Mouse (Mus musculus): Measurements from ENCODE around the gene Wnt3a. TPM values are rescaled to one million over a fixed set of nuclear protein-coding genes. Genes with fewer than 3 reads are reported as not detected.
A peak's percentile ranks its signal among the peaks of the same experiment; 100 is the strongest.

Wnt3a gene
- polyA plus RNA-seq, 1 experiment, result 1.1 TPM

DNA sequence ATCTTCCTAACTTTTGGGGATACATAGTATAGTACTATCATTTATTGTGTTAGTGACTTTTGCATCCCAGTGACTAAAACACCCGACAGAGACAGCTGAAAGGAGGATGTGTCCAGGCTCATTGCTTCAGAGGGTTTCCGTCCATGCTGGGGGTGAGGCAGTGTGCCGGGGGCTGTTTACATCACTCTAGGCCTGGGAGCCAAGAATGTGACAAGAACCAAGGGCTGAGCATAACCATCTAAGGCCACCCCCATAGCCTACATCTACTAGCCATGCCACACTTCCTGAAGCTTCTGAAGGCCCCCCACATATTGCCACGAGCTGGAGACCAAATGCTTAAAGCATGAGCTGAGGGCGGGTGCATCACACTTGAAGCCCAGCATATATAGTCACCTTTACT, 34.2 kb upstream of the Wnt3a start:
- no peak for DNase-seq (ENCODE audit: low read depth)
- no peak for TF ChIP-seq POLR2A (IDR thresholded peaks at IDR 0.05; ENCODE audit: borderline replicate concordance, extremely low read depth, insufficient read depth, insufficient read length, poor library complexity, severe bottlenecking)
- no peak for TF ChIP-seq CTCF (IDR thresholded peaks at IDR 0.05; ENCODE audit: borderline replicate concordance, extremely low read depth, insufficient read depth, insufficient read length)

DNA sequence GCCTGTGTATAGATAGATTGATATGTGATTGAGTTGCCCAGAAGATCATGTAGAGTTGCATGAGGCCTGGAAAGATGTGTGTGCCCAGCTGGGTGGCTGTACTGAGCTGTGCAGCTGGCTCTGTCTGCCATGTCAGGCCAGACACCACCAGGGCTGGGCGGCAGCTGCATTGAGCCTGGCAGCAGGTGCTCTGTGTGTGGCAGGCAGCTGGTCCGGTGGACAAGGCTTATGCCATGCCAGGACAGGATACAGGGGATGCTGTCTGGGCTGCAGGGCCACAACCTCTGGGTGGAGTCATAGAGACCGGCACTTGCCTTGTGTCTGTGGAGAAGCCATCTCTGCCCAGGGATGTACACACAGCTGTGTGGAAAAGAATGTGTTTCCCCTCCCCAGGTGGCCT, 32.4 kb upstream of the Wnt3a start:
- TF ChIP-seq POLR2A (IDR thresholded peaks at IDR 0.05; ENCODE audit: borderline replicate concordance, extremely low read depth, insufficient read depth, insufficient read length, poor library complexity, severe bottlenecking), result no peak

DNA sequence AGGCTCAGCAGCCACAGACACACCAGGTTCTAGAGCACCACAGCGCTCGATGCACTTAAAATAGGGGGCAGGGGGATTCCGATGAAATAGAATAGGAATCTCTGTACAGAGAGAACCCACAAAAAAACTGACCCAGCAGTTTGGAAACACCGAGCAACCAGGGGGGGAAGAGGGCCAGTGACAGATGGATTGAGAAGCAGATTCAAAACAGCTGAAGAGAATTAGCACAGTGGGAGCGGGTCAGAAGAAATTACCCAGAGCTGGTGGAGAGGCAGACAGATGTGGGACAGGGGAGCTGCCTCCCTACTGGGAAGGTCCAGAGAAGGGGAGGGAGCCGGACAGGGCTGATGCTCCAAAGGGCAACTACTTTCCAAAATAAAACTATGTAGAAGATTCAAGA, 26.0 kb upstream of the Wnt3a start:
- TF ChIP-seq CTCF (IDR thresholded peaks at IDR 0.05; ENCODE audit: borderline replicate concordance, extremely low read depth, insufficient read depth, insufficient read length) (no peak), POLR2A (IDR thresholded peaks at IDR 0.05; ENCODE audit: borderline replicate concordance, extremely low read depth, insufficient read depth, insufficient read length, poor library complexity, severe bottlenecking) (no peak)

More for the DNA sequence above, 32.4 kb upstream of the Wnt3a start:
- no peak for DNase-seq (ENCODE audit: low read depth)

DNA sequence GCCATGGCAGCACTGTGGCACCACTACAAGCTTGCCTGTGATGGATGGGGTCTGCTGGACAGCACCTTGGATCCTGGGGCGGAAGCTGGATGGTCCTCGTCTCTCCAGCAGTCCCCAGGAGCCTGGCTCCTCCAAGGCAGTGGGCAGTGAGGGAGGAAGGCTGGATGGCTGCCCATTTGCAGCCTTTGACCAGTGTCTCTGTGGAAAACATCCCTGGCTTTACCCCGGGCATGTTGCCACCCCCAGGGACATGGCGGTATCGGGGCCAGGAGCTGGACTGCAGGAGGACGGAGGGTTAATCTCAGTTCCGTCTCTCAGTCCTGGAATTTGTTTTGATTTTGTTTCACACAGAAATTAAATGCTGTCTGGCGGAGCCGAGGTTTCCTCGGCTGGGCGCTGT, 23.4 kb upstream of the Wnt3a start:
- no peak for DNase-seq (ENCODE audit: low read depth)
- TF ChIP-seq POLR2A (IDR thresholded peaks at IDR 0.05; ENCODE audit: borderline replicate concordance, extremely low read depth, insufficient read depth, insufficient read length, poor library complexity, severe bottlenecking) (no peak), CTCF (IDR thresholded peaks at IDR 0.05; ENCODE audit: borderline replicate concordance, extremely low read depth, insufficient read depth, insufficient read length) (no peak)

More for the DNA sequence above, 26.0 kb upstream of the Wnt3a start:
- DNase-seq (ENCODE audit: low read depth), result no peak

DNA sequence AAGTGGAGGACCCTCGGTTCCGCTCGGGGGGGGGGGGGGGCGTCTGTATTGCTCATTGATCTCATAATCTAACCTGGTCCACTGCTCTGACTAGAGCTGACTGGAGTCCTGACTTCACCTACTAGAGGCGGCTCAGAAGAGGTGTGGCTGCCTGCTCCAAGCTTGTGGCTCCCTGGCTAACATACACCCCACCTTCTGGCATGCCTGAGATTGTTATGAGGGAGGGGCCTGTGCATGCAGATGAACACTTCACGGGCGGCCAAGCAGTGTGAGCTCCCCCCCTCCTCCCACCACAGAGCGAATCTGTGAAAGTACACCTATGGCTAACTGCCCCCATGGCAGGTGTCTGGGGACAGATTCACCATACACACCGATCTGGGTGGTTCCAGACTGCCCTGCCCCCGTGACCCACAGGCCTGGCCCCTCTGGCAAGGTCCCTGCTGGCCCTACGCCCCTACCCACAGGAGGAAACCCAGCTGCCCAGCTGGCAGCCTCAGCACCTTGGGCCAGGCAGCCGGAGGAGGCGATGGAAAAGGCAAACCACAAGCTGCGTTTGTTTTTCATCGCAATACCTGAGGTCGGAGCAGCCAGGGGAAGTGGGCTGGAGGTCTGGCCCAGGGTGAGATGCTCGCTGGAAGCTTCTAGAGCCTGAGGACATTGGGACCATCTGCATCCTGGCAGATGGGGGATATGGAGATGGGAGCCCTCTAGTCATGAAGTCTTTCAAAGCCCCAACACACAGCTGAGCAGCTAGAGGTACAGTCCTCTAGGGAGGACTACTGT, 22.7 kb upstream of the Wnt3a start:
- no peak for DNase-seq (ENCODE audit: low read depth)
- TF ChIP-seq CTCF (IDR thresholded peaks at IDR 0.05; ENCODE audit: borderline replicate concordance, extremely low read depth, insufficient read depth, insufficient read length), result no peak
- TF ChIP-seq POLR2A (IDR thresholded peaks at IDR 0.05; ENCODE audit: borderline replicate concordance, extremely low read depth, insufficient read depth, insufficient read length, poor library complexity, severe bottlenecking), result no peak

DNA sequence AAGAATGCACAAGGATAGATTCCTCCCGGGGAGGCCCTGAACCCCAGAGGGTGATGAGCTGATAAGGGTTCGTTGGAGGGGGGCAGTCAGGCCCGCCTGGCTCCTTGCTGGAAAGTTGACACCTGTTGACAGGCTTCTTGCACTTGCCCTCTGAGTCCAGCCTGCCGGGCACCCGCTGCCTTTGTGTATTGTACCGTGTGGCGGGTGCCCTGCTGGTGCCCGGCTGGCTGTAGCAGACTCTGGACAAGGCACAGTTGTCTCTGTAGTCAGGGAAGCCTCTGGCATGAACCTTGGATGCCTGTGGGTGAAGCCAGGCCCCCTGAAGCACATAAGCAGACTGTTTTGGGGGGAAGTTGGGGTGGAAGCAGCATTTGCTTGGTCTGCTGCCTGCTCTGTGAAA, 21.9 kb upstream of the Wnt3a start:
- no peak for TF ChIP-seq POLR2A (IDR thresholded peaks at IDR 0.05; ENCODE audit: borderline replicate concordance, extremely low read depth, insufficient read depth, insufficient read length, poor library complexity, severe bottlenecking)
- no peak for TF ChIP-seq CTCF (IDR thresholded peaks at IDR 0.05; ENCODE audit: borderline replicate concordance, extremely low read depth, insufficient read depth, insufficient read length)
- no peak for DNase-seq (ENCODE audit: low read depth)

DNA sequence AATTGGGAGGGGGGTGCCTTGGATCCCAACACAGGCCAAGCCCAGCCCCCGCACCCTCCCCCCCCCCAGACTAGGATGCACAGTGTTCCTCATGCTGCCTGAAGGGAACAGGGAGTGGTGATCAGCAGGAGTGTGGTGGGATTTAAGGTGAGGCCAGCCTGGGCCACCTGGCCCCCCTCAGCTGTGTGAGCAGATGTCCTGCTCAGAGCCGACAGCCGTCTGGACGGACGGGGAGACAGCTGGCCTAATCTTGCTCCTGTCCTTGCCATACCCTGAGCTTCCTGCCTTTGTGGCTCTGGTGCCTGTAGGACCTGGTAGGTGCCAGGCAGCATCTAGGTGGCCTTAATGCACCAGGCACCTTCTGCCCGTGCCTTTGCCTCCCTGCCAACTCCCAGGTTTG, 21.5 kb upstream of the Wnt3a start:
- no peak for TF ChIP-seq POLR2A (IDR thresholded peaks at IDR 0.05; ENCODE audit: borderline replicate concordance, extremely low read depth, insufficient read depth, insufficient read length, poor library complexity, severe bottlenecking)
- TF ChIP-seq CTCF (IDR thresholded peaks at IDR 0.05; ENCODE audit: borderline replicate concordance, extremely low read depth, insufficient read depth, insufficient read length), result no peak
- no peak for DNase-seq (ENCODE audit: low read depth)

DNA sequence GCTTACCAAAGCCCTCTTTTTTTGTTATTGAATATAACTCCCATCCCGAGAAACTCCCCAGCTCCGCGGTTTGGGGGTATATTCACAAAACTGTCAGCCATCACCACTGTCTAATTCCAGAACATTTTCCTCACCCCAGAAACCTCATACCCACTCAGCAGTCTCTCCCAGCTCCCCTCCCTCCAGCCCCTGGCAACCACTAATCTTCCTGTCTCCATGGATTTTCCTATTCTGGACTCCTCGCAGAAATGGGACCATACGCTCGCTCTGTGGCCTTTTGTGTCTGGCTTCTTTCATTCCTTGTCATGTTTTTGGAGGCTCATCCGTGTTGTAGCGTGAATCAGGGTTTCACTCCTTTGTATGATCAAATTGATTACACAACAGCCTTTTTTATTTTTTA, 19.4 kb upstream of the Wnt3a start:
- peak; percentile 72 for DNase-seq (ENCODE audit: low read depth)
- TF ChIP-seq POLR2A (IDR thresholded peaks at IDR 0.05; ENCODE audit: borderline replicate concordance, extremely low read depth, insufficient read depth, insufficient read length, poor library complexity, severe bottlenecking), result no peak

DNA sequence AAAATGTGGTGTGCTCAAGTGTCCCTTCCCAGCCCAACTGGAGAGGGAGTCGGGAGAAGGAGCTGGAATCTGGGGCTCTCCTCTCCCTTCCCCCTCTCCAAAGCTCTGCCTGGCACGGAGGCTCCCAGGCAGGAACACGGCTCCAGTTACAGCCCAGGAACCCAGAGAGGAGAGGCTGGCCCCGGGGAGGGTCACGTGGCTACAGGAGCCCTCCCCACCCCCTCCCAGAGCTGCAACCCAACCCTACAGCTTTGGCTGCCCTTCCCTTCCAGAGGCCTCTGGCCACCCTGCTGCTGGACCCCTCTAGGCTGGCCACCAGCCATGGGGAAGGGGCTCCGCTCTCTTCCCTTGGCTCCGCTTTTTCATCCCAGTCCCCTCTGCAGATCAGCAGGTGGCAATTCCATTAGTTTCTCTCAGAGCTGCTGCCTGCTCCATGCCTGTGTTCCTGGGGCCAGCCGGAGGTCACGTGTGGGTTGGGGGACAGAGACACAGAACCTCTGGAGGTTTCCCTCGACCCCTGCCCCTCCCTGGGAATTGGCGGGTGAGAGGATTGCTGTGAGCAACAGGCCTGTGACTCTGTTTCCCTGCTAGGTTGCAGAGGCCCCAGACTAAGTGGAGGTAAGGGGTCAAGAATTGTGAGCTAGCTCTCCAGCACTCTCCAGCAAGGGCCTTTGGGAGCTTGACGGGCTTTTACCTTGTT, 18.7 kb upstream of the Wnt3a start:
- TF ChIP-seq POLR2A (IDR thresholded peaks at IDR 0.05; ENCODE audit: borderline replicate concordance, extremely low read depth, insufficient read depth, insufficient read length, poor library complexity, severe bottlenecking), result no peak
- TF ChIP-seq CTCF (IDR thresholded peaks at IDR 0.05; ENCODE audit: borderline replicate concordance, extremely low read depth, insufficient read depth, insufficient read length), result no peak
- DNase-seq (ENCODE audit: low read depth), result peak; percentile 61

DNA sequence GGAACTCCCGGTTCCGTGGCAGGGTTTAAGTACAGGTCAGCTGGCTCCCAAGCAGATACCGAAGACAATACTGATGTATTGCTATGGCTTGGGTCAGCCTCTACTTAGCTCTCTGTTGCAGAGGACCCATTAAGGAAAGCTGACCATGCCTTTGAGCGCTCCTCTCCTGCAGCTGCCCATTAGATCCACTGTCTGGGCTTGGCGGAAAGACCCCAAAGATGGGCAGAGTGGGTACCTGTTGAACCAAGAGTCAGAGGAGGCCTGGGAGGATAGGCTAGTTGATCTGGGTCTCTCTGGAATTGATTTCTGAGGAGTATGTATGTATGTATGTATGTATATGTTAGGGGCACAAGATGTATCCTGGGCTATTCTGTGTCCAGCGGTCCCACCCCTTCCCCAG, 18.1 kb upstream of the Wnt3a start:
- no peak for DNase-seq (ENCODE audit: low read depth)
- TF ChIP-seq POLR2A (IDR thresholded peaks at IDR 0.05; ENCODE audit: borderline replicate concordance, extremely low read depth, insufficient read depth, insufficient read length, poor library complexity, severe bottlenecking), result no peak
- no peak for TF ChIP-seq CTCF (IDR thresholded peaks at IDR 0.05; ENCODE audit: borderline replicate concordance, extremely low read depth, insufficient read depth, insufficient read length)

DNA sequence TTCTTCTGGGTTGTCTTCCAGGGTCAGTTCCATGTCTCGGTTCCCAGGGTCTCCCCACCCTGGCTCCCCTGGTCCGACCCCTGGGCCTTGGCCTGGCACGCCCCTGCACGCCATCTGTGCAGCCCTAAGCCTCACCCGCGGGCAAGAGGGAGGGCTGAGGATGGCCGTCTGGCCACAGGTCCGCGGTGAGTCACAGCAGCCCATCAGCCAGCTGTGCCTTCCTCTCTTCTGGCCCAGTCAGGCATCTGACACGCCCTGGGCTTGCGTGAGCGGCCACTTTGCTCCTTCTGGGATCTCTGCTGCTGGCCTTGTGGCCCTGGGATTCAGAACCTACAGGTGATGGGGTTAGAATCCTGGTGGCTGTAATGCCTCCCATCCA, 17.6 kb upstream of the Wnt3a start:
- TF ChIP-seq CTCF (IDR thresholded peaks at IDR 0.05; ENCODE audit: borderline replicate concordance, extremely low read depth, insufficient read depth, insufficient read length) (no peak), POLR2A (IDR thresholded peaks at IDR 0.05; ENCODE audit: borderline replicate concordance, extremely low read depth, insufficient read depth, insufficient read length, poor library complexity, severe bottlenecking) (no peak)
- DNase-seq (ENCODE audit: low read depth), result no peak

All from brain, embryonic 14.5 days (tissue).